Mouse (Mus musculus) ES-E14 (cell line): ENCODE results near the gene Lpgat1.

Experiments used
- CHD2 ChIP-seq: IDR thresholded peaks from 2 replicates; pipeline ENCODE4 v1.6.1; 2014; ENCODE audit warnings: mild to moderate bottlenecking, low read depth, low read length, inconsistent platforms
- MAFK ChIP-seq: IDR thresholded peaks from 2 replicates; pipeline ENCODE4 v1.6.1; 2014; ENCODE audit warnings: mild to moderate bottlenecking, low read depth, low read length, inconsistent platforms; ENCODE audit not compliant: insufficient read depth
- ZC3H11A ChIP-seq: IDR thresholded peaks from 2 replicates; pipeline ENCODE4 v1.6.1; 2012; ENCODE audit warnings: low read depth, mild to moderate bottlenecking, inconsistent platforms, low read length, borderline replicate concordance

GRCm38 (mm10) chr1:191722706-191723105 lies 5.1 kb downstream of the Lpgat1 start:
- no peak for TF ChIP-seq CHD2
- TF ChIP-seq ZC3H11A = no peak
- no peak for TF ChIP-seq MAFK
